Mouse (Mus musculus) forebrain, embryonic 13.5 days (tissue): Measurements from ENCODE around the gene Prpf18. TPM values are rescaled to one million over a fixed set of nuclear protein-coding genes. Genes with fewer than 3 reads are reported as not detected.

Source experiments
- polyA plus RNA-seq: library from polyadenylated mRNA; unstranded; fragments of >200 nt; fragmentation: Nextera tagmentation; extraction: Ambion mirVana; gene quantifications from 2 replicates; pipeline ENCODE4 v1.2.1, GENCODE M21; 2015

The Prpf18 gene
- polyA plus RNA-seq, 1 experiment from 2014 or later, result 52.9 TPM

Other genes with a start within 250 kb of the Prpf18 start
- 2.5 and 2.8 TPM in 2 replicates for gene Bend7, start 65.7 kb upstream of the Prpf18 start, polyA plus RNA-seq
- 96.7 and 103 TPM in 2 replicates for gene Sephs1, start 229.5 kb upstream of the Prpf18 start, polyA plus RNA-seq